ENCODE assay signal across 8 mouse cellular contexts in the genomic region with DNA sequence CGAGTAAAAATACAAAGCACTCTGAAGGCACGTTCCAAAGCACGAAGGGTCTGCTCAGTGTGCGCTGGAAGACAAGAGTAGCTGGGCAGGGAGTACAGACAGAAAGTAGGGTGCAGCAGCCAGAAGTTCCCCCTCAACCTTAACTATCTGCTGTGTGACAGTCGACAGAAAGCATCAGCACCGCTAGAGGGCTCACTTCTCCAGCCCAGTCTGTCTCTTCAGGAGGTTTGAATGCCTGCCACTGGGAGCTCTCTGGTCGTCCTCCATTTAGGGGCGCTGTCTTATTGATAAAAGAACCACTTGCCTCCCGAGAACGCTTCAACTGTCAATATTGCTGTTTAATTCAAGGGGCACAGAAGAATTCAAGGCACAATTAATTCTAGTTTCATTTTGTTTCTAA. TPM values are rescaled to one million over a fixed set of nuclear protein-coding genes. Genes with fewer than 3 reads are reported as not detected.
DNase-seq lines count a peak whose midpoint lies in the region; ATAC-seq lines count a peak whose summit lies in the region.

No protein-coding gene starts in this region.

- no peak for ATAC-seq in embryonic facial prominence, embryonic 13.5 days (ENCODE audit: insufficient number of reproducible peaks, insufficient read depth, low FRiP score, low TSS enrichment, low read depth)
- ATAC-seq in limb, embryonic 12.5 days (ENCODE audit: insufficient number of reproducible peaks, insufficient read depth, low FRiP score, low TSS enrichment, low read depth) = no peak
- peak; percentile 96 for ATAC-seq in midbrain, embryonic 15.5 days (replicated peaks)

- H3K27ac ChIP-seq in embryonic facial prominence, embryonic 13.5 days = no peak overlapping the region
- no peak overlapping the region for H3K27ac ChIP-seq in limb, embryonic 12.5 days
- H3K27ac ChIP-seq in midbrain, embryonic 15.5 days = no peak overlapping the region

- H3K9ac ChIP-seq in embryonic facial prominence, embryonic 13.5 days = no peak overlapping the region
- no peak overlapping the region for H3K9ac ChIP-seq in limb, embryonic 12.5 days (replicated peaks)
- H3K9ac ChIP-seq in midbrain, embryonic 15.5 days = no peak overlapping the region

- no peaks in the 10 kb centered on the region for H3K27me3 ChIP-seq in embryonic facial prominence, embryonic 13.5 days
- no peaks in the 10 kb centered on the region for H3K27me3 ChIP-seq in limb, embryonic 12.5 days
- no peaks in the 10 kb centered on the region for H3K27me3 ChIP-seq in midbrain, embryonic 15.5 days (replicated peaks)

- H3K4me3 ChIP-seq in embryonic facial prominence, embryonic 13.5 days = peak overlapping the region; percentile 9; the same call in 1 of the 2 replicates
- H3K4me3 ChIP-seq in limb, embryonic 12.5 days (replicated peaks) = no peak overlapping the region
- peak overlapping the region; percentile 29 for H3K4me3 ChIP-seq in midbrain, embryonic 15.5 days

- H3K4me2 ChIP-seq in embryonic facial prominence, embryonic 13.5 days = peak overlapping the region; percentile 44
- H3K4me2 ChIP-seq in limb, embryonic 12.5 days = peak overlapping the region; percentile 32
- peak overlapping the region; percentile 41 for H3K4me2 ChIP-seq in midbrain, embryonic 15.5 days

- peaks cover 5% of the 10 kb centered on the region; the same call in 1 of the 2 replicates for H3K4me1 ChIP-seq in embryonic facial prominence, embryonic 13.5 days
- H3K4me1 ChIP-seq in limb, embryonic 12.5 days (replicated peaks) = no peaks in the 10 kb centered on the region
- H3K4me1 ChIP-seq in midbrain, embryonic 15.5 days = no peaks in the 10 kb centered on the region

- H3K9me3 ChIP-seq in embryonic facial prominence, embryonic 13.5 days = no peaks in the 10 kb centered on the region
- H3K9me3 ChIP-seq in limb, embryonic 12.5 days = 0 out of 2 replicates have a peak, but pooled peaks cover 4% of the 10 kb centered on the region
- H3K9me3 ChIP-seq in midbrain, embryonic 15.5 days = no peaks in the 10 kb centered on the region

- 5% methylated on average over 10 of the region's 10 CpGs for WGBS in embryonic facial prominence, embryonic 13.5 days
- WGBS in limb, embryonic 12.5 days = 4% methylated on average over 10 of the region's 10 CpGs
- 3% methylated on average over 10 of the region's 10 CpGs for WGBS in midbrain, embryonic 15.5 days

- peak; percentile 78 for DNase-seq in 3T3-L1 (ENCODE audit: low read depth, low spot score)
- DNase-seq in adrenal gland, postnatal 36 days = peak; percentile 84 to 90
- peak; percentile 75 for DNase-seq in heart, adult 8-10 months (ENCODE audit: low spot score)
- DNase-seq in kidney, adult 8-10 months = peak; percentile 82 to 91
- peak; percentile 78 to 85 for DNase-seq in spleen, adult 18-20 months

- no peaks in the 10 kb centered on the region for H3K36me3 ChIP-seq in embryonic facial prominence, embryonic 13.5 days
- H3K36me3 ChIP-seq in limb, embryonic 12.5 days = no peaks in the 10 kb centered on the region
- H3K36me3 ChIP-seq in midbrain, embryonic 15.5 days (replicated peaks) = no peaks in the 10 kb centered on the region

RNA-seq across cellular contexts. Expression of a gene that starts 21.4 kb away (rescaled TPM):
- total RNA-seq in adrenal gland, postnatal 36 days (2021) = under 1 TPM; 0.20 to 0.30 TPM
- not detected in 2 replicates for polyA plus RNA-seq in embryonic facial prominence, embryonic 13.5 days (2015; fragmentation: Nextera tagmentation; extraction: Ambion mirVana)
- 1 to 10 TPM in 3 of 4 experiments, under 1 TPM in 1; 0.62 to 1.5 (median 1.3) TPM for total RNA-seq in heart, adult 8-10 months (2022)
- polyA plus RNA-seq in limb, embryonic 12.5 days (2016; fragmentation: Nextera tagmentation; extraction: Ambion mirVana) = not detected in 2 replicates
- 0.04 TPM in 1 of 2 replicates, not detected in the other for polyA plus RNA-seq in midbrain, embryonic 15.5 days (2015; fragmentation: Nextera tagmentation; extraction: Ambion mirVana)

RNA-seq across cellular contexts. Expression of a gene that starts 37.9 kb away (rescaled TPM):
- not detected for total RNA-seq in adrenal gland, postnatal 36 days (2021)
- polyA plus RNA-seq in embryonic facial prominence, embryonic 13.5 days (2015; fragmentation: Nextera tagmentation; extraction: Ambion mirVana) = not detected in 2 replicates
- total RNA-seq in heart, adult 8-10 months (2022) = not detected
- polyA plus RNA-seq in limb, embryonic 12.5 days (2016; fragmentation: Nextera tagmentation; extraction: Ambion mirVana) = not detected in 2 replicates
- not detected in 2 replicates for polyA plus RNA-seq in midbrain, embryonic 15.5 days (2015; fragmentation: Nextera tagmentation; extraction: Ambion mirVana)

RNA-seq across cellular contexts. Expression of a gene that starts 41.1 kb away (rescaled TPM):
- total RNA-seq in adrenal gland, postnatal 36 days (2021) = 10 to 100 TPM; 20.1 to 20.3 TPM
- polyA plus RNA-seq in embryonic facial prominence, embryonic 13.5 days (2015; fragmentation: Nextera tagmentation; extraction: Ambion mirVana) = 0.73 and 1.5 TPM in 2 replicates
- total RNA-seq in heart, adult 8-10 months (2022) = 10 to 100 TPM; 26.0 to 33.2 (median 30.6) TPM
- polyA plus RNA-seq in limb, embryonic 12.5 days (2016; fragmentation: Nextera tagmentation; extraction: Ambion mirVana) = 0.50 and 0.88 TPM in 2 replicates
- polyA plus RNA-seq in midbrain, embryonic 15.5 days (2015; fragmentation: Nextera tagmentation; extraction: Ambion mirVana) = 0.59 and 1.3 TPM in 2 replicates
